Mouse (Mus musculus) cerebellum, postnatal 10 days (tissue): Measurements from ENCODE around the gene Zfp764.
"Not testable (repeated sequence)": the region's sequence is repeated elsewhere in the genome, so short reads cannot be mapped to it uniquely, and the experiment has no call there.

ENCODE experiments used
- DNase-seq, 2 experiments: peaks; one replicate each; pipeline ENCODE4 v3.0.0; 2021; ENCODE audit warnings: mixed read lengths in 2 of 2

The Zfp764 gene

GRCm38 (mm10) chr7:127406002-127406987 is at the start of gene Zfp764:
TSS of gene Zfp764 (minus strand) at chr7:127406822.
- peak; percentile 93 to 94 for DNase-seq

GRCm38 (mm10) chr7:127454905-127455304 is 48.3 kb upstream of the Zfp764 start:
- no peak for DNase-seq

GRCm38 (mm10) chr7:127453056-127453455 is 46.4 kb upstream of the Zfp764 start:
- DNase-seq: no peak

GRCm38 (mm10) chr7:127449966-127450365 is 43.3 kb upstream of the Zfp764 start:
- DNase-seq: no peak

GRCm38 (mm10) chr7:127448521-127449300 is 42.1 kb upstream of the Zfp764 start, which contains the start of gene Zfp689:
TSS of gene Zfp689 (minus strand) at chr7:127449158.
- DNase-seq: peak; percentile 96 to 97

- DNase-seq: no peak
Measured at GRCm38 (mm10) chr7:127443976-127444375, 37.4 kb upstream of the Zfp764 start.

GRCm38 (mm10) chr7:127437724-127438123 is 31.1 kb upstream of the Zfp764 start:
- DNase-seq: peak in 1 of 2 experiments; percentile 41

- DNase-seq: no peak
Measured at GRCm38 (mm10) chr7:127435206-127435605, 28.6 kb upstream of the Zfp764 start.

- DNase-seq: no peak
Measured at GRCm38 (mm10) chr7:127426354-127426753, 19.7 kb upstream of the Zfp764 start.

GRCm38 (mm10) chr7:127425911-127426310 is 19.3 kb upstream of the Zfp764 start:
- DNase-seq: no peak

GRCm38 (mm10) chr7:127425291-127425690 is 18.7 kb upstream of the Zfp764 start:
- DNase-seq: no peak

- DNase-seq: peak; percentile 57 to 58
Measured at GRCm38 (mm10) chr7:127422247-127422646, 15.6 kb upstream of the Zfp764 start.

GRCm38 (mm10) chr7:127421388-127422191 is 15.0 kb upstream of the Zfp764 start, which contains the start of gene Zfp688:
TSS of gene Zfp688 (minus strand) at chr7:127422068.
- DNase-seq: peak; percentile 96 to 97

- DNase-seq: no peak
Measured at GRCm38 (mm10) chr7:127411418-127411817, 4.8 kb upstream of the Zfp764 start.

- DNase-seq: not testable (repeated sequence)
Measured at GRCm38 (mm10) chr7:127404101-127404500, 2.5 kb downstream of the Zfp764 start.

GRCm38 (mm10) chr7:127402980-127403379 is 3.6 kb downstream of the Zfp764 start:
- no peak for DNase-seq

- no peak for DNase-seq
Measured at GRCm38 (mm10) chr7:127400355-127400754, 6.3 kb downstream of the Zfp764 start.

GRCm38 (mm10) chr7:127393944-127394333 is 12.7 kb downstream of the Zfp764 start:
- DNase-seq: no peak

- peak; percentile 99 for DNase-seq
Measured at GRCm38 (mm10) chr7:127393157-127393943, 13.3 kb downstream of the Zfp764 start, which contains the start of gene E430018J23Rik. TSS of gene E430018J23Rik (minus strand) at chr7:127393629.

- DNase-seq: no peak
Measured at GRCm38 (mm10) chr7:127392251-127392824, 14.3 kb downstream of the Zfp764 start.

GRCm38 (mm10) chr7:127391538-127391937 is 15.1 kb downstream of the Zfp764 start:
- no peak for DNase-seq
